Mouse (Mus musculus) megakaryocyte progenitor cell, adult 5-6 weeks (primary cell): ENCODE measurements at regions not wholly inside any gene's neighbourhood (a gene's known extent, or its start where the extent isn't known, plus 50 kb on each side); places are given as distances from the start of the nearest gene placed in this dataset.

Experiments used
- ATAC-seq: replicated peaks from 2 replicates; pipeline ENCODE4 v1.8.0; 2016; ENCODE audit warnings: mild to moderate bottlenecking, moderate TSS enrichment, inconsistent platforms; ENCODE audit not compliant: poor library complexity

DNA sequence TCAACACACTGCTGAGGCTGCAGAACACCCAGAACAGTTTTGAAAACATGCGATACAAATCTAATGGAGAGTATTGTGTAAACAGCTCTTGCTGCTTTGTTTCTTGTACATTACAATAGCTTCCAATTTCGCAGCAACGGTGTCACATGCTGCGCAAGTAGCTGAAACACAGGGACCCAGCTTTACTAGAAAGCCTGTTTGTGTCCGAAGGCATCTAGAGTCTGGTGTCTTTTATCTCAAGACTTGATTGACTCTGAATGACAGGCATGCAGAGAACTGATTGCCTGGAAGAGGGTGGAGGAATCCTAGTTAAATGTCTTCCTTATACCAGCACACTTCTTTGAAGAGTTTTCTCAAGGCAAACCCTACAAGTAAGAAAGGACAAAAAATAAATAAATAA, 66.1 kb upstream of the Fgf10 start:
- ATAC-seq: no peak

GRCm38 (mm10) chr13:118596856-118597255, 72.7 kb upstream of the Fgf10 start:
- ATAC-seq: peak; percentile 87

- no peak for ATAC-seq
Measured at GRCm38 (mm10) chr13:118596218-118596795, 73.3 kb upstream of the Fgf10 start.

- ATAC-seq: no peak
Measured at GRCm38 (mm10) chr13:118592074-118592473, 77.5 kb upstream of the Fgf10 start.

DNA sequence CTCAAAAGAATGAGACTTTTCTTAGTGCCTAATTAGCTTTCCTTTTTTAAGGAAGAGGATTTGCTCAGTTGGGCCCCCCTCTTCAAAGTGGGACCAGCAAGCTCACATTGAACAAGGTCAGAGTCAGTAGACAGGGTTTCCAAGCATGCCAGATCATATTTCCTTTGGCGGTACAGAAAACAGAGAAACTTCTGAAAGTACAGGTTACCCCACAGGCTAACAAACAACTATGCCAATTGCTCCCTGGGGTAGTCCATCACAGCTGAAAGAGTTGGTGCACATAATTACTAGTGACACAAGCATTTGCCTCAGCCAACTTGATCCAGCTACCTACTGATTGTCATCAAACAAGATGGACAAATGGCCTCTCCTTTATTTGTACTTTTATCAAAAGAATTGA, 97.0 kb upstream of the Fgf10 start:
- no peak for ATAC-seq

DNA sequence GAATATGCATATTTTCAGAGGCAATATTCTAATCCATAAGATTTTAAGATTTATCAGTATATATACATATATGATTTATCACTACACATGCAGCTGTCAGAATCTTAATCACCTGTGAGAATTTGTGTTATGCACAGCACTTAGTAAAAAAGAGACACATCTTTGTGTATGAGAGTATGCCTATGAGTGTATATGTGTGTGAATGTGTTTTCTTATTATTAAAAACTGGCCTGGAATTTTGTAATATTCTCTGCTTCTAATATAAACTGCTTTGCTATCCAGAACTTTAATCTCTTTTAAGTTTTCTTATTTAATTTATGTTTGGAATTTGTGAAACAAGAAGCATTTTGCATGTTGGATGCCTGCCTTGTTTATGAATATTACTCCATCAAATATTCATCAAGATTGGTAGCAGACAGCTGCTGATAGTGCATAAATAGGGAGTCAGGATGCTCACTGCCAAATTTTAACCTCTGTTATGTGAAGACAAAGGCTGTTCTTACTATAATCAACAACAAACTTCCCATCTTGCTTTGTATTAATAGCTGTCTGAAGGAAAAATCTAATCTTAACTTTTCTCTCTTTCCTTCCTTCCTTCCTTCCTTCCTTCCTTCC, 104.3 kb upstream of the Fgf10 start:
- no peak for ATAC-seq

DNA sequence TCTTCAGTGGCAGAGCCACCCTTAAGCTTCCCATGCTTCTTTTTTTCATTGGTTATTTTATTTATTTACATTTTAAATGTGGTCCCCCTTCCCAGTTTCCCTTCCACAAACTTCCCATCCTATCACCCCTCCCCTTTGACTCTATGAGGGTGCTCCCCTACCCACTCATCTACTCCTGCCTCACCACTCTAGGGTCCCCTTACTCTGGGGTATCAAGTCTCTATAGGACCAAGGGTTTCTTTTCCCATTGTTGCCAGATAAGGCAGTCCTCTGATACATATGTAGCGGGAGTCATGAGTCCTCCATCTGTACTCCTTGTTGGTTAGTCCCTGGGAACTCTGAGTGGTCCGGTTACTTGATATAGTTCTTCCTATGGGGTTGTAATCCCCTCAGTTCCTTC, 110.6 kb upstream of the Fgf10 start:
- no peak for ATAC-seq

DNA sequence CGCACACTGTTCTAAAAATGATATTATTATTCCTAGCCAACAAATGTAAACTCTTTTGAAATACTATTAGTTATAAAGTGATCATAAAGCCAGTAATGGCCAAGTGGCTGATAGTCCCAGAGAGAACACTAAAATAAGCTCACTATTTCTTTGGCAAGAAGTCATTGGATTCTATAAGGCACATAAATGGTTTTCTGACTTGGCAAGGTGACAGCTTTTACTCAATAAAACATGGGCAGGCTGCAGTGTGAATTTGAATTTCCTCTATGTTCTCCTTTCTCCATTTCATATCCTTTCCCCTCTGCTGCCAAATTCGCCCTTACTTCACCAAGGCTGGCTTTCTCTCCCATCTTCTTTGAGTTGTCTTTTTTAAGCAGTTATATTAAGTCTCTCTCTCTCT, 117.6 kb upstream of the Fgf10 start:
- no peak for ATAC-seq

- ATAC-seq: peak; percentile 92
Measured at GRCm38 (mm10) chr13:118538742-118539141, 130.8 kb upstream of the Fgf10 start.

GRCm38 (mm10) chr13:118513961-118514360, 126.9 kb upstream of the Mrps30 start:
- ATAC-seq: no peak

GRCm38 (mm10) chr13:118506136-118506535, 119.1 kb upstream of the Mrps30 start:
- ATAC-seq: no peak

- ATAC-seq: no peak
Measured at GRCm38 (mm10) chr13:118490610-118491009, 103.6 kb upstream of the Mrps30 start.

DNA sequence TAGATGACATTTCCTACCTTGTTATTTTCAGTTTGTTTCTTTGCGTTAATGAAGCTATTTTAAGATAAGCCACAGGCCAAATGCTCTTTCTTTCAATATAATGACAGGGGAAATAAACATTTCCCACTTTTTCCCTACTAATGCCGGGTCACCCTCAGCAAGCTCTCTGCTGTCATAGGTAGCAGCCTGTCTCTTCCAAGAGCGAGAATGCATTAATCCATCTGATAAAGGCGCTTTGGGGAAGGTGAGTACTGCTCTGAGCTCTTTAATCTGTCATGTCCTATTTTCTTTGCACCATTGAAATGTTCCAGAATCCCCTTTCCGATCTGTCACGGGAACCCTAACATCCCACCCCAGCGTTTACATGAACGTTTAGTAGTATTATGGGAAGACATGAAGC, 96.0 kb upstream of the Mrps30 start:
- ATAC-seq: no peak

DNA sequence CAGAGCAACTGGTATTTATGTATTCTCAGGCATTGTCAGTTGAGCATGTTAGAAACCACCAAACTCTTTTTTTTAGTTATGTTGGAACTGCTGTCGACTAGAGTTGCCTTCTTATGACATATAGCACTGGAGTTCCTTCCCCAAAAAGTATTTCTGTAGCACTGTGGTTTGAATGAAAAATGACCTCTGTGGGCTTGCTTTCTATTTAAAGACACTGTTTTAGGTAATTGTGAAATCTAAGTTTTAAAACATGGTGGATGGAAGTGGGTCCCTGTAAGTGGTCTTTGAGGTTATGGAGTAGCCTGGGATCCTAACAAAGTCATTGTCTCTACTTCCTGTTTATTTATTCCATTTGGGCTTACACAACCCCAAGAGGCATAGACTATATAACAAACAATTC, 93.2 kb upstream of the Mrps30 start:
- peak; percentile 87 for ATAC-seq

GRCm38 (mm10) chr13:118478487-118478886, 91.4 kb upstream of the Mrps30 start:
- peak; percentile 73 for ATAC-seq

- no peak for ATAC-seq
Measured at GRCm38 (mm10) chr13:118472578-118472977, 85.5 kb upstream of the Mrps30 start.

DNA sequence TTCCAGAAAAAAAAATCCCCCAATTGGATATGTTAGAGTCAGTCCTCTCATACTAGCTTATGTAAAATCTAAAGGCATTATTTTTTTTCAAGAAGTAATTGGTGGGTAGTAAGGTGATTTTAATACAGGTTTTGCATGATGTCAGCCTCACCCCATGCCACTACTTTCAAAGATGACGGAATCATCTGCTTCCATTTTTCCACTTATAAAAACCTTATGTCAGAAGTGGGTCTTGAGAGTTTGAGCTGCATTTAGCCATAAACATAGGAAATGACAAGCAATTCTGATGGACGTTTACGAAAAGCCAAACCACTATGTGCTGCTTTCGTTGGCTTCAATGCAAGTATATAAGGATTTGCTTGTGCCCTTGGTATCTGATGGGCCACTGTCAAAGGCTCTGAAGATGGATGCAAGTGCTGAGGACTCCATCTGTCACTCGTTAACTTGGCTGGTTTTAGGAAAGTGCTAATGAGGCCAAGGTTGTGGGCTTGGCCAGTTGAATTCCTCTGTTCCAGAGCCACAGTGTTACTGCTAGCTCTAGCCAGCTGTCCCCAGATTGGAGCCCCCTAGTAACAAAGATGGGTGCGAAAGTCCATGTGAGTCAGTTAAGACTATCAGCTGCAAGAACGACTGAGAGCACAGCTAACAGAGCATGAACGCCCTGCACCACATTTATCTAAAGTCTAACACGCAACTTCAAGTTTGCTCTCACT, 72.8 kb upstream of the Mrps30 start:
- ATAC-seq: no peak

DNA sequence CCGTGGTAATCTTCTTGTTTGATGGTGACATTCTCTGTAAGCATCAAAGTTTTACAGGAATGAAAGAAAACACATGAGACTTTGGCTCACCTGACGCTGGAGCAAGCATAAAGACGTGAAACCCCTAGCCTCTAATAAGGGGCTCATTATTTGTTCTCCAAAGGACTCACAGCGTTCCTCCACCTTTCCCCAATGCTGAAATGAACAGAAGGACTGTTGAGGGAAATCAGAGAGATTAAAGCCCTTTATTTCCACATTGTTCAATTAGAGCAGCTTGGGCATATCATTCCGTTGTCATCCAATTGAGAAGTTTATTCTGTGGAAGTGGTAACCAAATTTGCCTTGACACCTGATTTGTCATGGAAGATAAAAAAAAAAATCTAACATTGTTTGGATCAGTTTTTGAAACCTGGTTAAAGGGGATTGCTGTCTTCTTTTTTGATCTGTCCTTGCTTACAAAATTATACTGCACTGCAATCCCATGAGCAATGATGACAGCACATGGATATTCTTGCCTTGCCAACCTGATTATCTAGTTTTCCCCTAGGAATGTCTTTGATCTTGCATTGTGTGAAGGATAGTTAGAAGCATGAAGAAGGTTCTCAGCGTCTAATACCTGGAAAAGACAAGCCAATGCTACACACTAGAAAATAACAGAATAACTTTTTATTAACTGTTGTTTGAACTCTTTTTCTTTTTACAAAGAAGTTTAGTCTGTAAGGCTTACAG, 62.1 kb upstream of the Mrps30 start:
- ATAC-seq: no peak

- ATAC-seq: no peak
Measured at GRCm38 (mm10) chr13:118441322-118442064, 54.4 kb upstream of the Mrps30 start.
